Mouse (Mus musculus) forebrain, postnatal 0 days (tissue): ENCODE results near the gene Mesd. TPM values are rescaled to one million over a fixed set of nuclear protein-coding genes. Genes with fewer than 3 reads are reported as not detected.

Experiments used
- ATAC-seq: fragments of 200-750 bp; cut with Nextera tagmentation; 2 replicates; pipeline ENCODE4 v1.8.0; 2017; ENCODE audit warnings: mild to moderate bottlenecking, moderate library complexity
- DNase-seq: peaks from one replicate; pipeline ENCODE4 v3.0.0-alpha.2; 2015
- H3K27ac ChIP-seq: fragments of 300-500 bp; sonication (generic); 2 replicates; pipeline ENCODE4 v1.5.1; 2014; ENCODE audit warnings: low read depth, mild to moderate bottlenecking, antibody characterized with exemption, low read length, moderate library complexity, mixed read lengths
- H3K27me3 ChIP-seq: fragments of 300-500 bp; sonication (generic); 2 replicates; pipeline ENCODE4 v1.6.1; 2014; ENCODE audit warnings: mild to moderate bottlenecking, low read length, mixed read lengths; ENCODE audit not compliant: insufficient read depth
- H3K36me3 ChIP-seq: fragments of 300-500 bp; sonication (generic); 2 replicates; pipeline ENCODE4 v1.6.1; 2014; ENCODE audit warnings: mild to moderate bottlenecking, moderate library complexity; ENCODE audit not compliant: insufficient read depth
- H3K4me1 ChIP-seq: fragments of 300-500 bp; sonication (generic); 2 replicates; pipeline ENCODE4 v1.6.1; 2014; ENCODE audit warnings: antibody characterized with exemption; ENCODE audit not compliant: insufficient read depth
- H3K4me2 ChIP-seq: fragments of 300-500 bp; sonication (generic); 2 replicates; pipeline ENCODE4 v1.6.1; 2014; ENCODE audit warnings: low read depth, mild to moderate bottlenecking, moderate library complexity
- H3K4me3 ChIP-seq: fragments of 300-500 bp; sonication (generic); 2 replicates; pipeline ENCODE4 v1.5.1; 2014; ENCODE audit warnings: low read depth, low read length, mixed read lengths
- H3K9ac ChIP-seq: fragments of 300-500 bp; sonication (generic); 2 replicates; pipeline ENCODE4 v1.6.1; 2014; ENCODE audit warnings: mild to moderate bottlenecking
- H3K9me3 ChIP-seq: fragments of 300-500 bp; sonication (generic); 2 replicates; pipeline ENCODE4 v1.6.1; 2016; ENCODE audit warnings: low read length
- CTCF ChIP-seq: sonication (generic); IDR thresholded peaks from 2 replicates; pipeline ENCODE4 v1.5.1; 2016; ENCODE audit warnings: antibody characterized with exemption, control low read depth, low read depth
- WGBS: fragments of 180-500 bp; shearing (Covaris S2); extraction: QIAGEN DNeasy Blood & Tissue Kit; methylation state at CpG from one replicate; pipeline ENCODE4 v1.1.7; 2014; 5-methylcytosine and 5-hydroxymethylcytosine counted together
- polyA plus RNA-seq: library from polyadenylated mRNA; unstranded; fragments of >200 nt; fragmentation: Nextera tagmentation; extraction: Ambion mirVana; gene quantifications from 2 replicates; pipeline ENCODE4 v1.2.1, GENCODE M21; 2015
- total RNA-seq: library from RNA; depleted of rRNA; stranded (reverse); fragments of >200 nt; gene quantifications from 2 replicates; pipeline ENCODE4 v1.2.3, GENCODE M21; 2014

Mesd gene
- total and polyA plus RNA-seq, 2 experiments from 2014 or later = 32.1 to 76.9 TPM

DNA sequence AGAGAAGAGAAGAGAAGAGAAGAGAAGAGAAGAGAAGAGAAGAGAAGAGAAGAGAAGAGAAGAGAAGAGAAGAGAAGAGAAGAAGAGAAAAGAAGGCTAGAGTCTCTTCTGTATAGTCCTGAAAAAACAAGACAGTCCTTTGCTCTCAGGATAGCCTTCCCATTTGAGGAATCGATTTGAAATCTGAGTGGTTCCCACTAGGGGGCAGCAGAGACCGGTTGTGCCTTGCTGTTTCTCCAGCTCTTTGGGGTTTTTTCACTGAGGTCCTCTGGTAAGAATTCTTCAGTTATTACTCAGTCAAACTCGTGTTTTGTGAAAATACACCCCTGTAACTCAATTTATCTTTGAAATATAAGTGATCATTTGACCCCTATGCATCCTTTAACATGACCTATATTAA is 30.3 kb downstream of the Mesd start:
- peak; percentile 91 for TF ChIP-seq CTCF
- Histone ChIP-seq H3K9ac (no peak overlapping the region), H3K27me3 (no peaks in the 10 kb centered on the region), H3K9me3 (no peaks in the 10 kb centered on the region), H3K36me3 (no peaks in the 10 kb centered on the region), H3K4me3 (no peak overlapping the region), H3K4me1 (no peaks in the 10 kb centered on the region), H3K4me2 (no peak overlapping the region), H3K27ac (no peak overlapping the region)
- WGBS = 0% methylated on average over 3 of the region's 3 CpGs
- peak; percentile 80 for ATAC-seq
- peak; percentile 93 for DNase-seq

DNA sequence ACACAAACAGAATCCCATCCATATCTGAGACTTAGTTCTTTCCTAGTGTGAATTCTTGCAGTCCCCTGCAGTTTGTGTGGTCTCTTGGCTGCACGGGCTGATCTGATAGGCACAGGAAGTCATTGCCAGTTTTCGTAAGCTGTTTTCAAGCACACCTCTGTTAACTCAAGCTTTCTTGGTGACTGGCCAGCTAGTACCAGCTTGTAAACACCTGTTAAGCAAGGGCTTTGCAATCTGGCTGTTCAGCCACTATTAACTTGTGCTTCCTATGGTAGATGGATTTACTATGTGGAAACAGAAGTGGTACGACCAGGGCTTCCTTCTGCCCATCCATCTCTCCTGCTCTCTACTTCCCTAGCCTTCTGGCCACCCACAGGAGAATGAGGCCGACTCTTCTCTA is 36.0 kb downstream of the Mesd start:
- Histone ChIP-seq H3K4me2 (no peak overlapping the region), H3K4me3 (no peak overlapping the region), H3K36me3 (no peaks in the 10 kb centered on the region), H3K9ac (no peak overlapping the region), H3K27me3 (no peaks in the 10 kb centered on the region), H3K27ac (no peak overlapping the region), H3K4me1 (no peaks in the 10 kb centered on the region), H3K9me3 (no peaks in the 10 kb centered on the region)
- ATAC-seq (no peak), DNase-seq (peak; percentile 17)
- 66% methylated on average over 4 of the region's 4 CpGs for WGBS
- no peak for TF ChIP-seq CTCF

DNA sequence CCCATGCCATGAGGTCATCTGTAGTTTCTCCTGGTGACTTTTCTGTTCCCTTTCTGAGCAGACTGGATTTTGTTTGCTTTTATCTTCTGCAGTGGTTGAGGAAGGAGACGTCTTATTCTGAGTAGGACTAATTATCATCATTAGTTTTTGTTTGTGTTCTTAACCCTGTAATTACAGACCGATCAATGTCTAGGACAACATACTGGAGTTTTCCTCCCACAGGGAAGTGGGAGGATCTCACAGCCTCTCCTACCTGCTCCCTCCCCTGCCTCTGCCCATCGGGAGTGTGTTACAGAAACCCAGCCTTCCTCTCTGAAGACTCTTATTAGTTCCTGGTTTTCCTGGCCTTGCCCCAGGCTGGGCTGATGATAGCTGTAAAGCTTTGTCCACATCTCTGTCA is 37.4 kb downstream of the Mesd start:
- no peak for TF ChIP-seq CTCF
- no peaks in the 10 kb centered on the region for H3K4me1 ChIP-seq
- no peaks in the 10 kb centered on the region for H3K27me3 ChIP-seq
- ATAC-seq (peak; percentile 53), DNase-seq (no peak)
- no peak overlapping the region for H3K9ac ChIP-seq
- no peak overlapping the region for H3K4me2 ChIP-seq
- no peak overlapping the region for H3K4me3 ChIP-seq
- H3K9me3 ChIP-seq = no peaks in the 10 kb centered on the region
- 23% methylated on average over 3 of the region's 3 CpGs for WGBS
- H3K27ac ChIP-seq = no peak overlapping the region
- H3K36me3 ChIP-seq = no peaks in the 10 kb centered on the region

DNA sequence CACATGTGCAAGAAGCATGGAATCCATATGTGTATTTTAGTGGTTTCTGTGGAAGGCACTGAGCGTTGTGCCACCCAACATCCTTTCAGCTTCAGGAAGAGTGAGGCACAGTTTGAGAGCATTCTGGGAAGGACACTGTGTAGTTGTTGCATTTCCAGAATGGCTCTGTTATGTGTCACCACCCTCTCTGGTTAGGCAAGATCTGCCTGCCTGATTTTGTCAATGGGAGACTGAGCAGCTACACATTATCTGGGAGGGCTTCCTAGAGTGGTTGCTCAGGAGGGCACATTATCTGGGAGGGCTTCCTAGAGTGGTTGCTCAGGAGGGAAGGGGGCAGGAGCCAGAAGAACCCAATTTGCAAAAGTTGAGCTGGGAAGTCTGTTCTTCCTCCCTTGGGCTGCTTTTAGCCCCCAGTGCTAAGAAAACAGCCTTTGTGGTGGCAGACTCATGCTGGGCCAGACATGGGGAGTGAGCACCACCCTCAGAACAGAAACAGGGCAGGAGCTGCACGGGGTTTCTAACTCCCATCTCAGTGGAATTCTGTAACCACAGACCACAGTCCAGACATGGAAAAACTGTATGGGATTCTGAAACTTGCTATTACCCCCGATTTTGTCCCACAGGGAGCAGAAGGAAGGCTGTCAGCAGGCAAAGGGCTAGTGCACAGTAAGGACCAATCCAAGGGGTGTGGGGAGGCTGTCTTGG is 54.9 kb downstream of the Mesd start:
- H3K36me3 ChIP-seq = no peaks in the 10 kb centered on the region
- ATAC-seq (no peak), DNase-seq (no peak)
- H3K9me3 ChIP-seq = no peaks in the 10 kb centered on the region
- no peak overlapping the region for H3K4me2 ChIP-seq
- no peaks in the 10 kb centered on the region for H3K27me3 ChIP-seq
- no peaks in the 10 kb centered on the region for H3K4me1 ChIP-seq
- 82% methylated on average over 3 of the region's 3 CpGs for WGBS
- no peak overlapping the region for H3K27ac ChIP-seq
- H3K4me3 ChIP-seq = no peak overlapping the region
- H3K9ac ChIP-seq = no peak overlapping the region
- no peak for TF ChIP-seq CTCF

DNA sequence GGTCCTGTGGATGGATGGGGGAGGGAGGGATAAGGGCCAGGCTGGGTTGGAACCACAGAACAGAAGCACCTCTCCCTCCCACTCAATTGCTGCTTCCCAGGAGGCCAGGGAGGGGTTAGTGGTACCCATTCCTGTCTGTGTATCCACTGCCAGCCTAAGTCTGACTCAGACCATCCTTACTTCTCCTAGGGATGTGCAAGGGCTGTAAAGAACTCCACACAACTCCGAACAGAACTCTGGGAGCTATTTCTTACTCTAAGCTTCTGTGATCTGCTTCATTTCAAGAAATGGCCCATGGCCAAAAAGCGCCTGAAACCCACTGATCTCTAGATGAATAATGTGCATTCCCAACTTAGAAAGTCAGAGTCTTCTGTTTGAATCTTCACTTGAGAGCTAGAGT is 55.9 kb downstream of the Mesd start:
- DNase-seq = no peak
- Histone ChIP-seq H3K27ac (no peak overlapping the region), H3K4me3 (no peak overlapping the region), H3K36me3 (no peaks in the 10 kb centered on the region), H3K9me3 (no peaks in the 10 kb centered on the region), H3K4me1 (no peaks in the 10 kb centered on the region), H3K9ac (no peak overlapping the region), H3K4me2 (no peak overlapping the region), H3K27me3 (no peaks in the 10 kb centered on the region)
- no peak for ATAC-seq
- TF ChIP-seq CTCF = no peak
- 85% methylated on average over 2 of the region's 2 CpGs for WGBS

DNA sequence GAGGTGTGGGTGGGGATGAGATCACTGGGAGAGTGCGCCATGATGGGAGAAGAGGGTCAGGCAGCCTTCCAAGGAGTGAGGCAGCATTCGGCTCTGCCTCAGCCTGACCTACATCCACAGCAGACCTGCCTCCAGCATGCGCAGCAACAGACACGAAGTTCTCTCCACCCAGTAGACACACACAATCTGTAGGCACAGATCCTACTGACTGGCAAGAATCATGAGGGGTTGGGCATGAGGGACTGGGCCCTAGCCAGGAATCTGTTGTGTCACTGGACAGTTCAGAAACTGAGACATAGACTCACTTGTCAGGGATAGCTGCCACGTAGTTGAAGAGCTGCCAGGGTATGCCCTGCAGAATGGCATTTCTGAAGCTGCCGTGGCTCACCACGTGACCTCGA is 57.4 kb downstream of the Mesd start:
- DNase-seq = no peak
- TF ChIP-seq CTCF = no peak
- WGBS = 88% methylated on average over 8 of the region's 8 CpGs

DNA sequence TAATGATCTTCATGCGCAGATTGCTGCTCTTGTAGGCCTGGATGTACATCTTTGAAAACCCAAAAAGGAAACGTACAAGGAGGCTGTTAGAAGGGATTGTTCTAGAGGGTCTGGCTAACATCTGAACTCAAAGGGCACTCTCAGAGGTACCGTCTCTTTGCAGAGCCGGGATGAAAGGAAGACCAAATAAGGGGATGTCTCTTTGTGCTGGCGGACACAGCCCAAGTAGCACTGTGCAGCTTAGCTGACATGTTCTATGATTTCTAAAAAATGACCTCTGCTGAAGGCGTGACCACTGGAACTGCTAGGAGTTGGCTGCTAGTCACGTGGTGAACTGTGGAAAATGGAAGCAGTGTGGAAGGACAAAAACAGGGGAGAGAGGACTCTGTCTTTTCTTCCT is 64.5 kb downstream of the Mesd start:
- Histone ChIP-seq H3K9me3 (no peaks in the 10 kb centered on the region), H3K4me1 (no peaks in the 10 kb centered on the region), H3K4me3 (no peak overlapping the region), H3K9ac (no peak overlapping the region), H3K4me2 (no peak overlapping the region), H3K36me3 (no peaks in the 10 kb centered on the region), H3K27me3 (no peaks in the 10 kb centered on the region), H3K27ac (no peak overlapping the region)
- no peak for ATAC-seq
- 81% methylated on average over 7 of the region's 7 CpGs for WGBS
- no peak for TF ChIP-seq CTCF
- no peak for DNase-seq

More for the DNA sequence above, 57.4 kb downstream of the Mesd start:
- ATAC-seq = no peak
- no peak overlapping the region for H3K27ac ChIP-seq
- no peaks in the 10 kb centered on the region for H3K36me3 ChIP-seq
- no peak overlapping the region for H3K4me3 ChIP-seq
- no peaks in the 10 kb centered on the region for H3K9me3 ChIP-seq
- H3K4me1 ChIP-seq = no peaks in the 10 kb centered on the region
- H3K9ac ChIP-seq = no peak overlapping the region
- H3K27me3 ChIP-seq = no peaks in the 10 kb centered on the region
- no peak overlapping the region for H3K4me2 ChIP-seq
